Mouse (Mus musculus): ENCODE data around the gene Homer2.

Homer2 gene

GRCm38 (mm10) chr7:81579312-81579711 is 128.0 kb downstream of the Homer2 start:
- no peak for DNase-seq

- DNase-seq: no peak
Measured at GRCm38 (mm10) chr7:81578413-81578812, 128.9 kb downstream of the Homer2 start.

DNA sequence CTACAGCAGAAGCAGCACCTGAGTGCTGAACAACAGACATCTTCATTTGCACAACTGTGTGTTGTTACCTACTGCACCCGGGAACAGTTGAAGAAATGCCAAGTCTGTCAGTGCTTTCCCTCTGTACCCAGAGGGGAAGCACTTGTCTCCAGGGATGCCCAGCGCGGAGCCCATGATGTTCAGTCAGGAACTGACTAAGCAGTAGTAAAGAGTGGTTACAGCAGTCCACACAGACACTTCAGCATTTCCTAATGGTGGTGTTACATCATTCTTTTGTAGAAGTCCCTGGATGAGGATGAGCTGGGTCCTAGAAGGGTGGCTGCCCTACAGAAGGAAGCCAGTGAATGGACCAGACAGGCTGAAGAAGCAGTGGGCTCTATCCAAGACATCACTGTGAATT is 129.5 kb downstream of the Homer2 start:
- no peak for DNase-seq

DNA sequence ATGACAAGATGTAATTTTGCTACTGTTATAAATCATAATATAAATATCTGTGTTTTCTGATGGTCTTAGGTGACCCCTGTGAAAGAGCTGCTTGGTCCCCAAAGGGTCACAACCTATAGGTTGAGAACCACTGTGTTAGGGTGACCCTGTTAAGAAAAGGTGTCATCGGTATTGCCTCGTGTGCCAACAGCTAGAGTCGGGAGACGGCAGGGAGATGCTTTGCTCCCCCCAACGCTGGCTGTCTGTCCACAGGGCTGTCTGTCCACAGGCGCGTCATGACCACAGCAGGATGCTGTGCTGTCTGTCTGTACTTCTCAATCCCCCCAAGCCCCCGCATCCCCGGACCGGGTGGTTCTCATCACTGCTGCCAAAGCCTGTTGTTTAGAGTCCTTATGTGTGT is 131.7 kb downstream of the Homer2 start:
- DNase-seq: no peak

- DNase-seq: no peak
Measured at GRCm38 (mm10) chr7:81573821-81574220, 133.5 kb downstream of the Homer2 start.

GRCm38 (mm10) chr7:81573397-81573796 is 133.9 kb downstream of the Homer2 start:
- no peak for DNase-seq

DNA sequence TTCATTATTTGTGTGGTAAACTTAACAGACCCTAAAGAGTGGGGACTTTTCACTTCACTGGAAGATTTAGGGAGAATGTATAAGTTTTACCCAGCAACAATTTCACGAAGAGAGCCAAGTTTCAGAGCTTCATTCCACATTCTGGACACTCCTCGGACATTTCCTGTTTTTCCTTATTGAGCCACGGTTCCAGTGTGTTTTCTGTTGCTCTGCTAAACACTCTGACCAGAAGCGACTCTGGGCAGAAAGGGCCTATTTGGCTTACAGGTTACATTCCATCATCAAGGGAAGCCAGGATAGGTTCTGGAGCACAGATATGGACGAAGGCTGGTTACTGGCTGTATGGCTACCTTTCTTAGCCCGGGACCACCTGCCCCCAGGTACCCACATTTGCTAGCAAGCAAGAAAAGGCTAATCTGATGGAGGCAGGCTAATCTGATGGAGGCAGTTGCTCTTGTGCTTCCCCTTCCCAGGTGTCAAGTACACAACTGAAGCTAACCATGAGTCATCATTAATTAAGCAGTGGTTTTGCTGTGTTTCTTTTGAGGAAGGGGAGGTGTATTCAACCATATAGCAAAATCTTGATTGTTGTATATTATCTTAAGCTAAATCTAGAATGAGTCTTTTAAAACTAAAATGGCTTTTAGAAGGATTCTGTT is 134.6 kb downstream of the Homer2 start:
- DNase-seq: no peak

- no peak for DNase-seq
Measured at GRCm38 (mm10) chr7:81571941-81572441, 135.3 kb downstream of the Homer2 start.

- peak; percentile 88 to 93 for DNase-seq
Measured at GRCm38 (mm10) chr7:81571108-81571940, 136.0 kb downstream of the Homer2 start, which contains the start of gene Whamm. Whamm (plus strand) TSS chr7:81571266.

DNA sequence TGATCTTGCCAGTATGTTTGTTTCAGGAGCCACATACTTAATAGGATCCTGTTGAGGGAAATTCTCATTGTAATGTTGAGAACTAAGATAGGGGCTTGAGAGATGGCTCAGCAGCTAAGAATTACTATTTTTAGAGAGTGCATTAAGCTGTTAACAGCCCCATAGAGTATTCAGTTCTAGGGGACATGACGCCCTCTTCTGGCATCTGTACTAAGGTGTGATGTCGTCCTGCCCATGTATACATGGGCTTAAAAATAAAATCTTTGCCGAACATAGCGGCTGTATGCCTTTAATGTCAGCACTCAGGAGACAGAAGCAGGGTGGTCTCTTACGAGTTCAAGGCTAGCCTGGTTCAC is 136.6 kb downstream of the Homer2 start:
- no peak for DNase-seq

DNA sequence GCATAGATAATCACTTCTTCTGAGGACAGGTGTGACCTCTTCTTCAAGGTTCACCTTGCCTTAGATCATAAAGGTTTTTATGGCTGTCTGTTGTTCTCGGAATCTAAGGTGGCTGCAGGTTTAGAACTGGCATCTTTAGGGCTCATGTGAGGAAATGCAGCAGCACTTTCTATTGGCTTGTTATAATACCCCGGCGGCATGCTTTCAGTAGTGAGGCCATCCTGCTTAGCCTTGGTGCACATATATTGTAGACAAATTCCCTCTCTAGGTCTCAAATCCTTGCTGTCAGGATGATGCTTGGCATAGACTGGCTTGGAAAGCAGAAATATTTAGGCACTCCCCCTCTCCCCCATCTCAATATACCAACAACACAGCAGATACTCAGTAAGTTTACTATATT is 137.1 kb downstream of the Homer2 start:
- DNase-seq: no peak

DNA sequence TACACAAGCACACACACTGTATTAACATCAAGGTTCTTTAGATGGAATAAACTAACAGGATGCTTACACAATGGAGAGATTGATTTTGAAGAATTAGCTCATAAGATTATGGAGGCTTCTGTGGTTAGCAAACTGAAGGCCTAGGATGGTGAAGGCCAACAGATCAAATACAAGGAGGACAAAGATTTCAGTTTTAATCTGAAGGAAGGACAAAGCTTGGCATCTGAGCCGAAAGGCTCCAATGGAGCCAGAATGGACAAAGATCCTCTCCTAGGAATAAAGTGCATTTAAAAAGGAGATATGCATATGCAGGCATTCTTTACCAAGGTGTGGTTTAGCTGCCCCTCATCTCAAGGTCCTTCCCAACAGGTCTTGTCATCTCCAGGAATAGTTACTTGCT is 137.5 kb downstream of the Homer2 start:
- DNase-seq: no peak

DNA sequence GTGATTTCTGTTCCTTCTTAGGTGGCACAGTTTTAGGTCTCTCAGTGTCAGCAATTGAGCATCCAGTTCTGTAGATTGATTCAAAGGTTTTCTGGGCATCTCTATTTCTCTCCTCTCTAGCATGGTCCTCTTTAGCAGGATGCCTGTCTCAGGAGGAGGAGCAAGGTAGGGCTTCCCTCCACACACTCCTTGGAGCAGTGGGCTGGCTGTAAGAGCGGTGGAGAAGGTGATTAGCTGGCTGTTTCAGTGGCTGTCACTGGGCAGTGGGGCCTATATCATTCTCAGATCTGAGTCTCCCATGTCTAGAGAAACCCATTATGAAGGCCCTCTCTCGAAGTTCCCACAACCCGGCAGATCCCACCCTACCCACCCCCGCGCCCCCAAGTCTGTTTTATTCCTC is 139.9 kb downstream of the Homer2 start:
- no peak for DNase-seq

- no peak for DNase-seq
Measured at GRCm38 (mm10) chr7:81566892-81567291, 140.4 kb downstream of the Homer2 start, which contains the start of gene Fsd2. Fsd2 (minus strand) TSS chr7:81566944.

DNA sequence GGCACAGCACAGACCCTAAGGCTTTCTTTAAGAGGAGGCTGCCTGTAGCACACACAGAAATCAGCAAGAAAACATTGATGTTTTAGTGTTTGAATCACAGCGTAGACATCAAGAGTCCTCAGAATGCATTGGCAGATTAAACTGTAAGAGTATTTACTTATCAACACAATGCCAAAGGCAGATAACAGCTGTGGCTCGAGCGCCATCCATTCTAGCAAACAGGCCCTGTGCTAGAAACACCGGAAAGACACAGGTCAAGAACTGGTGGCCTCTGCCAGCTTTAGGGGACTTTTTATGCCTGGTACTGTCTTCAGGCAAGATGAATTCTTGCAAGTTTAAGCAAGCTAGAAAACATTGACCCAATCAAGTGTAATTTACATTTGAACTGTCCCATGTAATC is 141.0 kb downstream of the Homer2 start:
- no peak for DNase-seq

- no peak for DNase-seq
Measured at GRCm38 (mm10) chr7:81565381-81566055, 141.8 kb downstream of the Homer2 start.

- DNase-seq: no peak
Measured at GRCm38 (mm10) chr7:81564766-81565165, 142.6 kb downstream of the Homer2 start.

GRCm38 (mm10) chr7:81563506-81564015 is 143.8 kb downstream of the Homer2 start:
- DNase-seq: no peak

DNA sequence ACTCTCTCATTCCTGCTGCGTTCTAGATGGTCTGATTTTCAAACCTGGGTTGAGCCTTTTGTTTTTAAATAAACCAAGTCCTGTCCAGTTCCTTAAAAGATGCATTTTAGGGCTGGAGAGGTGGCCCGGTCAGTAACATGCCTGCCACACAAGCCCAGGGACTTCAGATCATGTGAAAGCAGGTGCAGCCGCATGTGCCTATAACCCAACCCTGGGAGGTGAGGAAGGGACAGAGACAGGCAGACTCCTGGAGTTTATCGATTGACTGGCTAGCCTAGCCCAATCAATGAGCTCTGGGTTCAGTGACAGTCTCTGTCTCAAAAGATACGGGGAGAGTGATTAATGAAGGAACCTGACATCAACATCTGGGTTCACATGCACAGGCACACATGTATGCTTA is 146.1 kb downstream of the Homer2 start:
- DNase-seq: no peak

- no peak for DNase-seq
Measured at GRCm38 (mm10) chr7:81560101-81561049, 147.0 kb downstream of the Homer2 start.

GRCm38 (mm10) chr7:81559231-81559980 is 147.9 kb downstream of the Homer2 start:
- DNase-seq: no peak
